Mouse (Mus musculus) embryonic facial prominence, embryonic 14.5 days (tissue): ENCODE data around the gene Gm3045. TPM values are rescaled to one million over a fixed set of nuclear protein-coding genes. Genes with fewer than 3 reads are reported as not detected.

Experiments
- ATAC-seq: fragments of 200-750 bp; cut with Nextera tagmentation; 2 replicates; pipeline ENCODE4 v1.8.0; 2017; ENCODE audit warnings: low read depth, moderate number of reproducible peaks, moderate TSS enrichment
- DNase-seq: peaks from one replicate; pipeline ENCODE4 v3.0.0-alpha.2; 2015; ENCODE audit warnings: low spot score
- H3K27ac ChIP-seq: fragments of 300-500 bp; sonication (generic); replicated peaks from 2 replicates; pipeline ENCODE4 v1.5.1; 2014; ENCODE audit warnings: low read depth, mild to moderate bottlenecking, low read length, moderate library complexity
- H3K27me3 ChIP-seq: fragments of 300-500 bp; sonication (generic); replicated peaks from 2 replicates; pipeline ENCODE4 v1.6.1; 2014; ENCODE audit warnings: low read length; ENCODE audit not compliant: control insufficient read depth, insufficient read depth
- H3K36me3 ChIP-seq: fragments of 300-500 bp; sonication (generic); 2 replicates; pipeline ENCODE4 v1.6.1; 2014; ENCODE audit warnings: low read length, mixed read lengths; ENCODE audit not compliant: control insufficient read depth, insufficient read depth
- H3K4me1 ChIP-seq: fragments of 300-500 bp; sonication (generic); 2 replicates; pipeline ENCODE4 v1.6.1; 2014; ENCODE audit warnings: antibody characterized with exemption, low read length; ENCODE audit not compliant: control insufficient read depth, insufficient read depth
- H3K4me2 ChIP-seq: fragments of 300-500 bp; sonication (generic); 2 replicates; pipeline ENCODE4 v1.6.1; 2014; ENCODE audit warnings: low read depth, mild to moderate bottlenecking, low read length, moderate library complexity, mixed read lengths
- H3K4me3 ChIP-seq: fragments of 300-500 bp; sonication (generic); 2 replicates; pipeline ENCODE4 v1.5.1; 2014; ENCODE audit warnings: low read depth, mild to moderate bottlenecking, low read length
- H3K9ac ChIP-seq: fragments of 300-500 bp; sonication (generic); 2 replicates; pipeline ENCODE4 v1.6.1; 2014; ENCODE audit warnings: low read depth, mild to moderate bottlenecking, low read length, moderate library complexity, mixed read lengths
- H3K9me3 ChIP-seq: fragments of 300-500 bp; sonication (generic); 2 replicates; pipeline ENCODE4 v1.6.1; 2016; ENCODE audit warnings: low read length; ENCODE audit not compliant: control insufficient read depth
- WGBS: fragments of 180-500 bp; shearing (Covaris S2); extraction: QIAGEN DNeasy Blood & Tissue Kit; methylation state at CpG from one replicate; pipeline ENCODE4 v1.1.7; 2014; 5-methylcytosine and 5-hydroxymethylcytosine counted together
- polyA plus RNA-seq: library from polyadenylated mRNA; unstranded; fragments of >200 nt; fragmentation: Nextera tagmentation; extraction: Ambion mirVana; gene quantifications from 2 replicates; pipeline ENCODE4 v1.2.1, GENCODE M21; 2014

Gene Gm3045
- polyA plus RNA-seq, 1 experiment from 2014 or later = not detected

DNA sequence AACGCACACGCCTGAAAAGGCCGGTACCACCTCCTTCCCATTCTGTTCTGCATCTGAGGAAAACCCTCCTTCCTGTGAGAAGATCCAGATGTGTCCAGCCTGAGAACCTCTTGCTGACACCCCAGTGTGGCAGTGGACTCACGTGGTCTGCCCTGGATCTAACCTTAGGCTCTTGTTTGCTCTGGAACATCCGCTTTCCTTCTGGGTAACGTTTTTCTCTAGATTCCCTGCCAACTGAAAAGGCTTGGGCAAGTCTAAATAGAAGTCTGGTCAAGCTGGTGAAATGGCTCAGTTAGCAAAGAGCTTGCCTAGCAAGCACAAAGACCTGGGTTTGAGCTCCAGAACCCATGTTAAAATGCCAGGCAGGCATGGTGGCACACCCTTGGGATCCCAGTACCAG lies 18.6 kb downstream of the Gm3045 start:
- H3K4me2 ChIP-seq = no peak overlapping the region

DNA sequence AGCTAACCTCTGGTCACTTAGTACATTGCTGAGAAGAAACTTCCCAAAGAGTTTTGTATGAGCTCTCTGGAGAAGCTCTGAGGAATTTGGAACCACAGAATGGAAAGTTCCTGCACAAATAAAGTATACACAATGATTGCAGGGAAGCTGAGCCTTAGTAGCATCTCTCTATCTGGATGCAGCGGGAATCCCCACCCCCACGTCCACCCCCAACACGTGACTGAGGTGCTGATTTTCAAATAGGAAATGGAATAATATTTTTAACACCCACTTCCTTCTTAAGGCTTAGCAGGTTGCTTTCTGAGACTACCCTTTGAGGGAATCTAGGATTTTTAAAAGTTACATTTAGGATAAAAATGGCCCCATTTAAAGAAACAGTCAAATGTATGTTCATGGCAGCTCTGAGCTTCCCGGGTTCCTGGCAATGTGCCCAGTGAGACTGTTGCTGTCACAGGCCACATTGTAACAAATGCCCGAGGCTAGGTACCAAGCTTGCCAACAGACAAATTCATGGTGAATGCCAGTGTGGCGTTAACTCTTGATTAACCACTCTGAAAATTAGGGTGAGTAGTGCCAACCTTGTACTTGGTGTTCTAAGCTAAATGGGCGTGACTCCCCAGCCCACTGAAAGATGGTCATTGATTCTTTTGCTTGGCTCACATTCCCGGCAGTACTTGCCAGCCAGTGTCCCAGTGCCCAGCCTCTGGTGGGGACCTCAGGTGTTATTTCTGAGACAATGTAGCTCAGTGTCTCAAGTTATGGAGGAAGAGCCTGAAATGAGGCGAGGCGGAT lies 23.0 kb downstream of the Gm3045 start:
- WGBS = 69% methylated on average over 10 of the region's 10 CpGs
- Histone ChIP-seq H3K9me3 (no peaks in the 10 kb centered on the region), H3K4me2 (no peak overlapping the region), H3K27ac (no peak overlapping the region), H3K4me3 (no peak overlapping the region), H3K36me3 (no peaks in the 10 kb centered on the region), H3K9ac (no peak overlapping the region), H3K27me3 (no peaks in the 10 kb centered on the region), H3K4me1 (no peaks in the 10 kb centered on the region)
- DNase-seq (peak; percentile 72), ATAC-seq (no peak)

More for the DNA sequence above, 18.6 kb downstream of the Gm3045 start:
- Histone ChIP-seq H3K27me3 (peaks cover 12% of the 10 kb centered on the region), H3K9me3 (0 out of 2 replicates have a peak, but pooled peaks cover 5% of the 10 kb centered on the region), H3K36me3 (no peaks in the 10 kb centered on the region), H3K27ac (no peak overlapping the region), H3K4me1 (no peaks in the 10 kb centered on the region), H3K9ac (no peak overlapping the region), H3K4me3 (no peak overlapping the region)
- ATAC-seq (no peak), DNase-seq (no peak)
- 91% methylated on average over 6 of the region's 6 CpGs for WGBS

DNA sequence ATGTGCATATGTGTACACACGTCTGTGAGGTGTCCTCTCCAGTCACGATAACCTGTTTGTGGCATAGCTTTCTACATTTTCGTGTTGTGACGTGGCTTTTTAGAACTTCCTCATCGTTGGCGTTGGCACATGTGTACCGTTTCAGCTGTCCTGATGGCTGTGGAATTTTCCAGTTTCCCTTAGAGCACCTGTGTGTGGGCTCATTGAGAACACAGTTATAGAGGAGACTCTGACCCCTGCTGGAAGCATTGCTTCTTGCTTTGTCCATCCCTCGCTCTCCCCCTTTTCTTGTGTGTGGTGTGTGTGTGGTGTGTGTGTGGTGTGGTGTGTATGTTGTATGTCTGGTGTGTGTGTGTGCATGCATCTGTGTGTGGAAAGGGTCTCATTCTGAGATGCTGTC lies 23.6 kb downstream of the Gm3045 start:
- WGBS = 67% methylated on average over 8 of the region's 8 CpGs
- Histone ChIP-seq H3K27ac (no peak overlapping the region), H3K4me1 (no peaks in the 10 kb centered on the region), H3K9ac (no peak overlapping the region), H3K4me2 (no peak overlapping the region), H3K27me3 (no peaks in the 10 kb centered on the region), H3K9me3 (no peaks in the 10 kb centered on the region), H3K4me3 (no peak overlapping the region), H3K36me3 (no peaks in the 10 kb centered on the region)
- ATAC-seq = no peak
- DNase-seq = peak; percentile 14

- WGBS = 35% methylated on average over 9 of the region's 9 CpGs
Observed at GRCm38 (mm10) chr13:56458001-56458400, 31.6 kb downstream of the Gm3045 start.

DNA sequence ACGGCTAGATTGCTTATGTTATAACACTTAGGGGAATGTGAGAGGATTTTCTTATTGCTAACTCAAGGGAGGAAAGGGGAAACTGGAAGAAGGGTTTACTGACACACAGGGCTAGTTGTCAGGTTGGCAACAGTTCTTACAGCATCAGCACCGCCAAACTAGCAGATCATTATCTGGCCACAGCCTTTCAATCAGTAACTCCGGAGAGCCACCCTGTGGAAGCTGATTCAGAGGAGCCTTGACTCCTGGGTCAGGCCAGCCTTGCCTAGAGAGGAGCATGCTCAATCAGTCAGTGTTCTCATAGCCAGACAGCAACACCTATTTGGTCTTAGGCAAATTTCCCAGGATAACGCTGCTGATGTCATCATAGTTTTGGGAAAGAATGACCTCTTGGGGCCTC lies 35.1 kb downstream of the Gm3045 start:
- no peak for ATAC-seq
- Histone ChIP-seq H3K27me3 (no peaks in the 10 kb centered on the region; the same call in 1 of the 2 replicates), H3K4me3 (no peak overlapping the region), H3K27ac (no peak overlapping the region), H3K9me3 (no peaks in the 10 kb centered on the region), H3K36me3 (no peaks in the 10 kb centered on the region), H3K9ac (no peak overlapping the region), H3K4me1 (peaks cover 6% of the 10 kb centered on the region; the same call in 1 of the 2 replicates), H3K4me2 (no peak overlapping the region)
- DNase-seq = no peak
- WGBS = 77% methylated on average over 4 of the region's 4 CpGs

More at GRCm38 (mm10) chr13:56458001-56458400, 31.6 kb downstream of the Gm3045 start:
- H3K4me2 ChIP-seq = no peak overlapping the region
- no peaks in the 10 kb centered on the region for H3K36me3 ChIP-seq
- no peak for ATAC-seq
- DNase-seq = no peak
- H3K4me1 ChIP-seq = peaks cover 6% of the 10 kb centered on the region; the same call in 1 of the 2 replicates
- H3K9me3 ChIP-seq = no peaks in the 10 kb centered on the region
- H3K27ac ChIP-seq = no peak overlapping the region
- H3K9ac ChIP-seq = no peak overlapping the region
- no peaks in the 10 kb centered on the region; the same call in 1 of the 2 replicates for H3K27me3 ChIP-seq
- no peak overlapping the region for H3K4me3 ChIP-seq

GRCm38 (mm10) chr13:56462791-56463190 lies 36.4 kb downstream of the Gm3045 start:
- 88% methylated on average over 4 of the region's 4 CpGs for WGBS
- H3K4me2 ChIP-seq = no peak overlapping the region
- ATAC-seq = no peak

GRCm38 (mm10) chr13:56463261-56463660 lies 36.9 kb downstream of the Gm3045 start:
- no peaks in the 10 kb centered on the region for H3K4me1 ChIP-seq
- H3K9ac ChIP-seq = no peak overlapping the region
- H3K36me3 ChIP-seq = no peaks in the 10 kb centered on the region
- no peak overlapping the region for H3K4me2 ChIP-seq
- H3K4me3 ChIP-seq = no peak overlapping the region
- no peak overlapping the region for H3K27ac ChIP-seq
- ATAC-seq (no peak), DNase-seq (no peak)
- H3K9me3 ChIP-seq = no peaks in the 10 kb centered on the region
- WGBS = 90% methylated on average over 7 of the region's 7 CpGs
- H3K27me3 ChIP-seq = no peaks in the 10 kb centered on the region; the same call in 1 of the 2 replicates

More at GRCm38 (mm10) chr13:56462791-56463190, 36.4 kb downstream of the Gm3045 start:
- Histone ChIP-seq H3K9me3 (no peaks in the 10 kb centered on the region), H3K27ac (no peak overlapping the region), H3K4me3 (no peak overlapping the region), H3K36me3 (no peaks in the 10 kb centered on the region), H3K9ac (no peak overlapping the region), H3K4me1 (peaks cover 1% of the 10 kb centered on the region; the same call in 1 of the 2 replicates), H3K27me3 (no peaks in the 10 kb centered on the region; the same call in 1 of the 2 replicates)
- DNase-seq = no peak

DNA sequence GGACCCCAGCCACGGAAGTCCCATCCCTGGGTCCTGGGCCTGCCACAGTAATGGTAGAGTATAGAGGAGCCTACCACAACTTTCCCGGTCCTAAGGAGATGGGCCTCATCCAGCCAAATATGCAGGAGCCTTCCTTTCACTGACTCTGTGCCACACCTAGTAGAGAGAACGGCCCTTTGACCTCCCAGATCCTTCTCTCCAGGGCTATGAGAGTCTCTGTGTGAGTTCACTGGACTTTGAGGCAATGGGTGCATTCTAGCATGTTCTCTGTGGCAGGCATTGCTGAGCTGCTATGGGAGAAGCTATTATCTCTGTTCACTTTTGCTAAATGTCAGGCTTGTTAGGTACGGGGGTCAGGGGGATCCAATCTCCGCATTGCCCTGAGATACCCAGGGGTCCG lies 37.4 kb downstream of the Gm3045 start:
- ATAC-seq = no peak
- H3K4me2 ChIP-seq = no peak overlapping the region
- no peaks in the 10 kb centered on the region for H3K36me3 ChIP-seq
- no peak for DNase-seq
- no peaks in the 10 kb centered on the region for H3K9me3 ChIP-seq
- WGBS = 66% methylated on average over 6 of the region's 6 CpGs
- H3K27ac ChIP-seq = no peak overlapping the region
- H3K27me3 ChIP-seq = no peaks in the 10 kb centered on the region
- no peaks in the 10 kb centered on the region for H3K4me1 ChIP-seq
- H3K9ac ChIP-seq = no peak overlapping the region
- H3K4me3 ChIP-seq = no peak overlapping the region

GRCm38 (mm10) chr13:56467786-56468185 lies 41.4 kb downstream of the Gm3045 start:
- ATAC-seq (no peak), DNase-seq (no peak)
- no peak overlapping the region for H3K4me3 ChIP-seq
- no peaks in the 10 kb centered on the region for H3K36me3 ChIP-seq
- H3K9me3 ChIP-seq = no peaks in the 10 kb centered on the region
- H3K4me2 ChIP-seq = no peak overlapping the region
- WGBS = 91% methylated on average over 7 of the region's 7 CpGs
- H3K27ac ChIP-seq = no peak overlapping the region
- H3K9ac ChIP-seq = no peak overlapping the region
- no peaks in the 10 kb centered on the region for H3K4me1 ChIP-seq
- H3K27me3 ChIP-seq = no peaks in the 10 kb centered on the region
